Mouse (Mus musculus) urinary bladder, adult 18-20 months (tissue): ENCODE measurements around the gene Apoc2.

Source experiments
- DNase-seq, 2 experiments: peaks; one replicate each; pipeline ENCODE4 v3.0.0; 2022; ENCODE audit warnings: low spot score in 2 of 2, mixed read lengths in 2 of 2

The Apoc2 gene

GRCm38 (mm10) chr7:19677872-19678271, at the start of gene Apoc2:
Apoc2 (minus strand) TSS chr7:19677941.
- no peak for DNase-seq

- DNase-seq = no peak
Observed at GRCm38 (mm10) chr7:19726541-19726940, 48.8 kb upstream of the Apoc2 start.

GRCm38 (mm10) chr7:19724167-19724566, 46.4 kb upstream of the Apoc2 start:
- DNase-seq = peak; percentile 59 to 75

- no peak for DNase-seq
Observed at GRCm38 (mm10) chr7:19722754-19723195, 45.0 kb upstream of the Apoc2 start.

- DNase-seq = no peak
Observed at GRCm38 (mm10) chr7:19719200-19719599, 41.5 kb upstream of the Apoc2 start.

- no peak for DNase-seq
Observed at GRCm38 (mm10) chr7:19718297-19718952, 40.7 kb upstream of the Apoc2 start.

GRCm38 (mm10) chr7:19717346-19717745, 39.6 kb upstream of the Apoc2 start:
- no peak for DNase-seq

- DNase-seq = no peak
Observed at GRCm38 (mm10) chr7:19716822-19717221, 39.1 kb upstream of the Apoc2 start.

- DNase-seq = no peak
Observed at GRCm38 (mm10) chr7:19716055-19716682, 38.4 kb upstream of the Apoc2 start.

- peak; percentile 93 to 98 for DNase-seq
Observed at GRCm38 (mm10) chr7:19715239-19716054, 37.7 kb upstream of the Apoc2 start, which contains the start of gene Tomm40. Tomm40 (minus strand) TSS chr7:19715438.

GRCm38 (mm10) chr7:19714836-19715235, 37.1 kb upstream of the Apoc2 start:
- no peak for DNase-seq

GRCm38 (mm10) chr7:19713598-19713997, 35.9 kb upstream of the Apoc2 start:
- DNase-seq = no peak

- DNase-seq = no peak
Observed at GRCm38 (mm10) chr7:19713196-19713595, 35.5 kb upstream of the Apoc2 start.

- no peak for DNase-seq
Observed at GRCm38 (mm10) chr7:19712414-19712813, 34.7 kb upstream of the Apoc2 start.

- DNase-seq = no peak
Observed at GRCm38 (mm10) chr7:19710650-19711049, 32.9 kb upstream of the Apoc2 start.

GRCm38 (mm10) chr7:19705271-19705670, 27.5 kb upstream of the Apoc2 start:
- no peak for DNase-seq

- DNase-seq = no peak
Observed at GRCm38 (mm10) chr7:19704475-19704874, 26.7 kb upstream of the Apoc2 start.

GRCm38 (mm10) chr7:19702859-19703555, 25.3 kb upstream of the Apoc2 start:
- no peak for DNase-seq

GRCm38 (mm10) chr7:19701069-19701761, 23.5 kb upstream of the Apoc2 start:
- DNase-seq = peak in 1 of 2 experiments; percentile 64

- no peak for DNase-seq
Observed at GRCm38 (mm10) chr7:19700299-19701068, 22.7 kb upstream of the Apoc2 start.

GRCm38 (mm10) chr7:19699827-19700148, 22.0 kb upstream of the Apoc2 start:
- DNase-seq = no peak
